Mouse (Mus musculus) kidney, embryonic 14.5 days (tissue): ENCODE measurements around the gene Lrriq1. TPM values are rescaled to one million over a fixed set of nuclear protein-coding genes. Genes with fewer than 3 reads are reported as not detected.

ENCODE experiments used
- ATAC-seq: fragments of 200-750 bp; cut with Nextera tagmentation; 2 replicates; pipeline ENCODE4 v1.8.0; 2017; ENCODE audit warnings: moderate number of reproducible peaks, mild to moderate bottlenecking, moderate TSS enrichment, moderate library complexity; ENCODE audit not compliant: low FRiP score, low TSS enrichment
- H3K27ac ChIP-seq: fragments of 300-500 bp; sonication (generic); 2 replicates; pipeline ENCODE4 v1.5.1; 2014; ENCODE audit warnings: low read depth, mild to moderate bottlenecking, low read length, moderate library complexity, mixed read lengths
- H3K27me3 ChIP-seq: fragments of 300-500 bp; sonication (generic); 2 replicates; pipeline ENCODE4 v1.6.1; 2014; ENCODE audit warnings: mild to moderate bottlenecking, low read length; ENCODE audit not compliant: control insufficient read depth, insufficient read depth
- H3K36me3 ChIP-seq: fragments of 300-500 bp; sonication (generic); 2 replicates; pipeline ENCODE4 v1.6.1; 2014; ENCODE audit warnings: low read length, mixed read lengths; ENCODE audit not compliant: control insufficient read depth, insufficient read depth
- H3K4me1 ChIP-seq: fragments of 300-500 bp; sonication (generic); 2 replicates; pipeline ENCODE4 v1.6.1; 2014; ENCODE audit warnings: low read length, mixed read lengths; ENCODE audit not compliant: control insufficient read depth, insufficient read depth
- H3K4me2 ChIP-seq: fragments of 300-500 bp; sonication (generic); replicated peaks from 2 replicates; pipeline ENCODE4 v1.6.1; 2014; ENCODE audit warnings: low read depth, mild to moderate bottlenecking, low read length
- H3K4me3 ChIP-seq: fragments of 300-500 bp; sonication (generic); 2 replicates; pipeline ENCODE4 v1.5.1; 2014; ENCODE audit warnings: mild to moderate bottlenecking, low read length
- H3K9ac ChIP-seq: fragments of 300-500 bp; sonication (generic); 2 replicates; pipeline ENCODE4 v1.6.1; 2014; ENCODE audit warnings: low read depth, mild to moderate bottlenecking, low read length, moderate library complexity
- H3K9me3 ChIP-seq: fragments of 300-500 bp; sonication (generic); 2 replicates; pipeline ENCODE4 v1.6.1; 2016; ENCODE audit warnings: low read length; ENCODE audit not compliant: control insufficient read depth
- WGBS: fragments of 180-500 bp; shearing (Covaris S2); extraction: QIAGEN DNeasy Blood & Tissue Kit; methylation state at CpG from one replicate; pipeline ENCODE4 v1.1.7; 2014; 5-methylcytosine and 5-hydroxymethylcytosine counted together
- polyA plus RNA-seq: library from polyadenylated mRNA; unstranded; fragments of >200 nt; fragmentation: Nextera tagmentation; extraction: Ambion mirVana; gene quantifications from 2 replicates; pipeline ENCODE4 v1.2.1, GENCODE M21; 2014

The Lrriq1 gene
- polyA plus RNA-seq, 1 experiment from 2014 or later: 15.2 TPM

GRCm38 (mm10) chr10:103002556-103002955 lies 233.6 kb downstream of the Lrriq1 start:
- no peak overlapping the region for H3K9ac ChIP-seq
- no peaks in the 10 kb centered on the region for H3K27me3 ChIP-seq
- WGBS: 67% methylated on average over 2 of the region's 2 CpGs
- no peak overlapping the region for H3K4me2 ChIP-seq
- H3K27ac ChIP-seq: no peak overlapping the region
- no peaks in the 10 kb centered on the region for H3K9me3 ChIP-seq
- H3K36me3 ChIP-seq: no peaks in the 10 kb centered on the region
- no peak for ATAC-seq
- H3K4me3 ChIP-seq: no peak overlapping the region
- no peaks in the 10 kb centered on the region for H3K4me1 ChIP-seq

- Histone ChIP-seq H3K27me3 (no peaks in the 10 kb centered on the region), H3K27ac (no peak overlapping the region), H3K9ac (no peak overlapping the region), H3K4me1 (no peaks in the 10 kb centered on the region), H3K4me3 (no peak overlapping the region), H3K36me3 (no peaks in the 10 kb centered on the region), H3K4me2 (no peak overlapping the region), H3K9me3 (no peaks in the 10 kb centered on the region)
- WGBS: 16% methylated on average over 8 of the region's 8 CpGs
- peak; percentile 94 for ATAC-seq
These were observed 235.2 kb downstream of the Lrriq1 start for GRCm38 (mm10) chr10:103000902-103001301.

- H3K27me3 ChIP-seq: no peaks in the 10 kb centered on the region
- no peak overlapping the region for H3K4me3 ChIP-seq
- no peak for ATAC-seq
- H3K36me3 ChIP-seq: no peaks in the 10 kb centered on the region
- no peak overlapping the region for H3K27ac ChIP-seq
- no peaks in the 10 kb centered on the region for H3K9me3 ChIP-seq
- no peak overlapping the region for H3K4me2 ChIP-seq
- H3K4me1 ChIP-seq: no peaks in the 10 kb centered on the region
- no peak overlapping the region for H3K9ac ChIP-seq
These were observed 236.5 kb downstream of the Lrriq1 start for GRCm38 (mm10) chr10:102999584-102999983.

Other genes with a start within 250 kb of the Lrriq1 start
- 34.8 and 36.7 TPM in 2 replicates for gene Alx1, start 206.1 kb downstream of the Lrriq1 start, polyA plus RNA-seq
- 2.3 and 4.9 TPM in 2 replicates for gene Slc6a15, start 131.5 kb upstream of the Lrriq1 start, polyA plus RNA-seq